Mouse (Mus musculus) thymus, adult 2 months (tissue): ENCODE measurements at regions not wholly inside any gene's neighbourhood (a gene's known extent, or its start where the extent isn't known, plus 50 kb on each side); places are given as distances from the start of the nearest gene placed in this dataset.

ENCODE experiments used
- DNase-seq: peaks from one replicate; pipeline ENCODE4 v3.0.0; 2021
- H3K27ac ChIP-seq: fragments of 200-500 bp; 2 replicates; pipeline ENCODE4 v1.5.1; 2012; ENCODE audit warnings: low read length, control low read depth; ENCODE audit not compliant: control insufficient read depth, insufficient read depth
- H3K27me3 ChIP-seq: fragments of 200-500 bp; 2 replicates; pipeline ENCODE4 v1.6.1; 2012; ENCODE audit warnings: mild to moderate bottlenecking, low read length, moderate library complexity, mixed read lengths; ENCODE audit not compliant: control insufficient read depth, insufficient read depth
- H3K36me3 ChIP-seq: fragments of 200-500 bp; 2 replicates; pipeline ENCODE4 v1.6.1; 2012; ENCODE audit warnings: mild to moderate bottlenecking, low read length, moderate library complexity; ENCODE audit not compliant: control insufficient read depth, insufficient read depth
- H3K4me1 ChIP-seq: fragments of 200-500 bp; replicated peaks from 2 replicates; pipeline ENCODE4 v1.6.1; 2012; ENCODE audit warnings: low read length; ENCODE audit not compliant: control insufficient read depth, insufficient read depth
- H3K4me3 ChIP-seq: fragments of 200-500 bp; 2 replicates; pipeline ENCODE4 v1.5.1; 2012; ENCODE audit warnings: mild to moderate bottlenecking, low read length, control low read depth, moderate library complexity; ENCODE audit not compliant: control insufficient read depth, insufficient read depth
- CTCF ChIP-seq: fragments of 200-500 bp; IDR thresholded peaks from 2 replicates; pipeline ENCODE4 v1.5.1; 2012; ENCODE audit warnings: mild to moderate bottlenecking, control low read depth, low read length, moderate library complexity, borderline replicate concordance; ENCODE audit not compliant: control insufficient read depth, poor library complexity, insufficient read depth; ENCODE audit errors: extremely low read depth
- POLR2A ChIP-seq: fragments of 200-500 bp; IDR thresholded peaks from 2 replicates; pipeline ENCODE4 v1.6.1; 2012; ENCODE audit warnings: mild to moderate bottlenecking, low read length, control low read depth, moderate library complexity; ENCODE audit not compliant: control insufficient read depth, poor library complexity, insufficient read depth; ENCODE audit errors: extremely low read depth
- WGBS: fragments of 180-500 bp; shearing (Covaris S2); methylation state at CpG from one replicate; pipeline ENCODE4 v1.1.7; 2018; 5-methylcytosine and 5-hydroxymethylcytosine counted together

DNA sequence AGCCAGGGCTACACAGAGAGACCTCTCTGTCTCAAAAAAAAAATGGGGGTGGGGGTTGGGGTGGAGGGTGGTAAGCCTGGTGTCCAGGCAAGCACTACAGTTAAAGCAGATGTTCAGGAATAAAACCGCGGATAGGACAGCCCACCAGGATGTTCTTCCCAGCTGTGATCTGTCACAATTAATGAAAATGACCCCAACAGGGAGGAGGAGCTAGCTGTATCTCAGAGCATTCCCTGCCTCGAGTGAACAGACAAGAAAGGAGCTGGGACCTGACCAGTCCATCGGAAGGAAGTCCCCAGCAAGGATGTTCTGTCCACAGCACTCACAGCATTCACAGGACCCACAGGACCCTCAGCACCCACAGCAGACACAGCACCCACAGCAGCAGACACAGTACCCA lies 80.4 kb downstream of the Utp6 start:
- Histone ChIP-seq H3K27ac (no peak overlapping the region), H3K36me3 (no peaks in the 10 kb centered on the region), H3K27me3 (no peaks in the 10 kb centered on the region), H3K4me3 (no peak overlapping the region), H3K4me1 (no peaks in the 10 kb centered on the region)
- no peak for DNase-seq
- WGBS, result 85% methylated on average over 4 of the region's 4 CpGs
- TF ChIP-seq POLR2A, result no peak
- TF ChIP-seq CTCF, result no peak

DNA sequence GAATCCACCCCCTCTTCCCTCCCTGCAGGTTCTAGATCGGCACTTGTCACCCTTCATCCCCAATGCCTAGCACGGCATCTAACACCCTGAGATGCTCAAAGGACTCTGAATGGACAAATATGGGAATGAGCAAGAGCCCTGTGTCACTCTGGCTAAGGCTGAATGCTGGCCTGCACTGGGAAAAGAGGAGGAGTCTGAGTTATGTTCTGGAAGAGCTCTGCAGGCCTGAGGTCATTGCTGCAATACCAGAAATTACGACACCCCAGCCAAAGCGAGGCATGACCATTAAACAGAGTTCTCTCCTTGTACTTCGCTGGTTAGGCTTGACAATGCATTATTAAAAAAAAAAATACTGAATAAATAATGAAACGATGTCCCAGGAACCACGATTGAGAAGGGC lies 84.1 kb downstream of the Utp6 start:
- 93% methylated on average over 7 of the region's 7 CpGs for WGBS
- no peaks in the 10 kb centered on the region for H3K4me1 ChIP-seq
- H3K27me3 ChIP-seq, result no peaks in the 10 kb centered on the region
- H3K36me3 ChIP-seq, result no peaks in the 10 kb centered on the region
- H3K27ac ChIP-seq, result no peak overlapping the region
- no peak for TF ChIP-seq POLR2A
- no peak for TF ChIP-seq CTCF
- no peak overlapping the region for H3K4me3 ChIP-seq
- DNase-seq, result no peak

DNA sequence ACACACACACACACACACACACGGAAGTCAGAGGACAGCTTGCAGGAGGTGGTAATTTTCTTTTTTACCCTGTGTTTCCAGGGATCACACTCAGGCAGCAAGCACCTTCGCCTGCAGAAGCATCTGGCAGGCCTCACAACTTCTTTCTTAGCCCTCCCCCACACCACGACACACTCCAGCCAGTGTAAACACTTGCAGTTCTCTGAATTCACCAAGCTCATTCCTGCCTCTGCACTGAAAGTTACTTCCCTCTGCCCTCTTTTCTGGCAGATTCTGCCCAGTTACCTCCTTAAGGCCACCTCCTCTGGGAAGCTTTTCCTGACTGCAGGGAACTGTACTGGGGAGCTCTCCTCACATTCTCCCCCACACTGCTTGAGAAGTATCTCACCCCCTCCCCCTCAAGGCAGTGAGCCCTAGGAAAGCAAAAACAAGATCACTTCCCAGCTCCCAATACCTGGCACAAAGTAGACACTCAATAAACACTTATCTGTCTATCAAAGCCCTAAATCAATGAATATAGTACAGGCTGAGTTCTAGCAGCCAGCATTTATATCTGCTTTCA lies 84.9 kb downstream of the Utp6 start:
- 50% methylated on average over 3 of the region's 3 CpGs for WGBS
- DNase-seq, result no peak
- no peak overlapping the region for H3K4me3 ChIP-seq
- H3K27ac ChIP-seq, result no peak overlapping the region
- TF ChIP-seq CTCF (no peak), POLR2A (no peak)
- H3K4me1 ChIP-seq, result no peaks in the 10 kb centered on the region
- no peaks in the 10 kb centered on the region for H3K27me3 ChIP-seq
- no peaks in the 10 kb centered on the region for H3K36me3 ChIP-seq

DNA sequence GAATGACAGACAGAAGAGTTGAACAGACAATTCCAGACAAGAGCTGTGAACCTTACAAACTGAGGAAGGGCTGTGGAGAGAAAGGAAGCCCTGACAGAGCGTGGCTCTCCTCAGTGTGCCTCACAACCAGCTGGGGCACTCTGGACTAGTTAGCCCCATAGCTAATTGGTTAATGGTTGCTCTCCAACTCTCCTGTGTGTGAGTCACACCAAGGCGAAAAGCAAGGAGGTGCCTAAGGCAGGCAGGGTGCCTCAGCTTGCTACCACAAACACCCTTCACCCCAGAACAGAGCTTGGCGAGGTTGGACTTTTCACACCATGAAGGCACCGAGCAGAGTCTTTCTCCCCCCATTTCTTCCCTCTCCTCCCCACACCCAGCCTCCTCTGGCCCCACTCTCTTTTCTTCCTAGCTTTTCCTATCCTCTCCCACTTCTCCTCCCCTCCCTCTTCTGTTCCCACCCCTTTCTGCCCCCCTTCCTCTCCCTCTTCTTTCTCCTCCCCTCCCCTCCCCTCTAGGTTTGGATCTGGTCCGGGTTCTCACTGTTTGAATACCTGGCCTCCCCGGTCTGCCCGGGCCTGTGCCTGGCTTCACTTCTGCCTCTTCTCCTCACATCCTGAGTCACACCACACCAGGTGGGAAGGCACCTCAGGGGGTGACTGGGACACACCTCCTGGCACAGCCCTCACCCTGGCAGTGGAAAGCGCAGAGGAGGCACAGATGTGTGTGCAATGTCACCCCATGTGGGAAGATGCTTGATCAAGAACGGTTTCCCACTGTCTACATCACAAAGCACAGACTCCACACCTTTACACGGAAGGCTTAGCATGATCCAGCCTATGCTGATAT lies 90.2 kb downstream of the Utp6 start:
- Histone ChIP-seq H3K36me3 (no peaks in the 10 kb centered on the region), H3K4me3 (no peak overlapping the region), H3K27me3 (no peaks in the 10 kb centered on the region), H3K27ac (no peak overlapping the region), H3K4me1 (peaks cover 6% of the 10 kb centered on the region)
- 91% methylated on average over 10 of the region's 10 CpGs for WGBS
- no peak for TF ChIP-seq CTCF
- TF ChIP-seq POLR2A, result no peak
- no peak for DNase-seq

DNA sequence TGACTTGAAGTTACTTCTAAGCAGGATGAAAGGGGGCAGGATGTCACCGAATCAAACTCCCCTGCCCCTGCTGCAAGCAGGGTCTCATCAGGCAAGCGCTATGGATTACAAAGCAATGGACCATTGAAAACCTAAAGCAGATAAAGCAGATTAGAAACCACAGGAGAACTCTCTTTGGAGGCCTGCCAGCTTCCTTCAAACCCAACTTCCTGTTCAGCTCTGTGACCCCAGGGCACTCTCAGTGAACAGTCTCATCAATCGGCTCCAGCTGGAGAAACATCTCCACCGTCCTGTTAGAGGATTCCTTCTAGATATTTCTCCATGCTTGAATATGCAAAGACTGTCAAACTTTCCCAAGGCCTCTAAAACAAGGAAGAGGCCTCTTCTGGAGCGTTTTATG lies 92.0 kb downstream of the Utp6 start:
- no peaks in the 10 kb centered on the region for H3K27me3 ChIP-seq
- no peak overlapping the region for H3K4me3 ChIP-seq
- TF ChIP-seq CTCF (no peak), POLR2A (no peak)
- H3K4me1 ChIP-seq, result peaks cover 6% of the 10 kb centered on the region
- no peak overlapping the region for H3K27ac ChIP-seq
- H3K36me3 ChIP-seq, result no peaks in the 10 kb centered on the region
- DNase-seq, result peak; percentile 3
- 11% methylated on average over 5 of the region's 5 CpGs for WGBS

DNA sequence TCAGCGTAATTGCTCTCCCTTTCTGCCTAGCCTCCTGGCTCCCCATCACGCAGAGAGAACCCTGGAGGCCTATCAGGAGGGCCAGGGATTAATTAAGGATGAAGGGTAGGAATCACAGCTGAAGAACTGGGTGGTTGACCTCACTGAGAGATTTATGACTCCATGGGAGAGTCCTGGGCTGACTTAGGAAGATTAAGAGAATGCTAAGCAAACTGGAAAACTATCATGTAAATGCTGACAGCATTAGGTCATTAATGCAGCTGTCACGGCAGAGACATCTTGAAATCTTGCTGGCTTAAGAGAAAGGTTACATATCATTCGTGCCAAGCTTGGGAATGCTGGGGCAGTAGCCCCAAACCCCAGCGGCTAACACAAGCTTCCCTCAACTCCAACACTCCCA lies 93.2 kb downstream of the Utp6 start:
- no peak for DNase-seq
- no peaks in the 10 kb centered on the region for H3K27me3 ChIP-seq
- no peak for TF ChIP-seq CTCF
- TF ChIP-seq POLR2A, result no peak
- peaks cover 6% of the 10 kb centered on the region for H3K4me1 ChIP-seq
- H3K27ac ChIP-seq, result no peak overlapping the region
- H3K36me3 ChIP-seq, result no peaks in the 10 kb centered on the region
- H3K4me3 ChIP-seq, result no peak overlapping the region
- 96% methylated on average over 5 of the region's 5 CpGs for WGBS

DNA sequence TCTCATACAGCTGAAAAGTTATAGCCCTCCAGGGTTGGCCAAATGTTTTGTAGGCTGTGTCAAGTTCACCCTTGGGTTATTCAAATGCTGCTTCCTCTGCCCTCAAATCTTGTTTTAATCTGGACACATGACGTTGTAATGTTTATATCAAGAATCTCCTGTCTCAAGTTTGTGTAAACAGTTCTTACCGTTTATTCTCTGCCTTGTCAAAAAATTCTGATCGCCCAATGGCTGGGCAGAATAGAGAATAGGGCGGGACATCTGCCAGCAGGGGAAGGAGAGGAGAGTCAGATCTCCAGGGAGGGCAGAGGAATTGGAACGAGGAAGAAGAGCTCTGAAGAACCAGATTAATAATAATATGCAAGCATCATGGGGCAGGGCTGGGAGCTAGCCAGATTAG lies 97.4 kb downstream of the Utp6 start:
- H3K4me3 ChIP-seq, result no peak overlapping the region
- no peaks in the 10 kb centered on the region for H3K36me3 ChIP-seq
- H3K27me3 ChIP-seq, result no peaks in the 10 kb centered on the region
- H3K27ac ChIP-seq, result no peak overlapping the region
- TF ChIP-seq POLR2A, result no peak
- WGBS, result 69% methylated on average over 5 of the region's 5 CpGs
- H3K4me1 ChIP-seq, result peaks cover 2% of the 10 kb centered on the region
- no peak for DNase-seq
